Mouse (Mus musculus) layer of hippocampus, adult 8-10 months (tissue): ENCODE results near the gene Prkce. TPM values are rescaled to one million over a fixed set of nuclear protein-coding genes. Genes with fewer than 3 reads are reported as not detected.

Experiments
- DNase-seq, 2 experiments: peaks; one replicate each; pipeline ENCODE4 v3.0.0; 2022; ENCODE audit warnings: low spot score in 2 of 2
- total RNA-seq, 4 experiments: library from RNA; stranded (reverse); gene quantifications; 2 replicates each; pipeline ENCODE4 v1.2.4; 2022

The Prkce gene
- total RNA-seq, 4 experiments from 2014 or later: 343 to 388 (median 379) TPM

- no peak for DNase-seq
Measured at GRCm38 (mm10) chr17:86546529-86546928, 378.9 kb downstream of the Prkce start.

- no peak for DNase-seq
Measured at GRCm38 (mm10) chr17:86549128-86549527, 381.5 kb downstream of the Prkce start.

GRCm38 (mm10) chr17:86551561-86551960, 384.0 kb downstream of the Prkce start:
- no peak for DNase-seq

GRCm38 (mm10) chr17:86551995-86552394, 384.4 kb downstream of the Prkce start:
- DNase-seq: no peak

- no peak for DNase-seq
Measured at GRCm38 (mm10) chr17:86559206-86559891, 391.8 kb downstream of the Prkce start.

- no peak for DNase-seq
Measured at GRCm38 (mm10) chr17:86560499-86560898, 392.9 kb downstream of the Prkce start.

GRCm38 (mm10) chr17:86570491-86570890, 402.9 kb downstream of the Prkce start:
- no peak for DNase-seq

GRCm38 (mm10) chr17:86571266-86571665, 403.7 kb downstream of the Prkce start:
- DNase-seq: no peak

- DNase-seq: no peak
Measured at GRCm38 (mm10) chr17:86572136-86572535, 404.6 kb downstream of the Prkce start.

GRCm38 (mm10) chr17:86572576-86572975, 405.0 kb downstream of the Prkce start:
- no peak for DNase-seq

GRCm38 (mm10) chr17:86573596-86574248, 406.1 kb downstream of the Prkce start:
- DNase-seq: peak in 1 of 2 experiments; percentile 10

GRCm38 (mm10) chr17:86580724-86581123, 413.1 kb downstream of the Prkce start:
- no peak for DNase-seq

- DNase-seq: no peak
Measured at GRCm38 (mm10) chr17:86582341-86582740, 414.8 kb downstream of the Prkce start.

GRCm38 (mm10) chr17:86586441-86586840, 418.9 kb downstream of the Prkce start:
- no peak for DNase-seq

- no peak for DNase-seq
Measured at GRCm38 (mm10) chr17:86588704-86589449, 421.3 kb downstream of the Prkce start.

GRCm38 (mm10) chr17:86589681-86590080, 422.1 kb downstream of the Prkce start:
- no peak for DNase-seq

GRCm38 (mm10) chr17:86591241-86591640, 423.7 kb downstream of the Prkce start:
- no peak for DNase-seq

- DNase-seq: no peak
Measured at GRCm38 (mm10) chr17:86592991-86593586, 425.5 kb downstream of the Prkce start.

- DNase-seq: no peak
Measured at GRCm38 (mm10) chr17:86595526-86595925, 427.9 kb downstream of the Prkce start.

- no peak for DNase-seq
Measured at GRCm38 (mm10) chr17:86601116-86601515, 433.5 kb downstream of the Prkce start.

GRCm38 (mm10) chr17:86601901-86602300, 434.3 kb downstream of the Prkce start:
- DNase-seq: no peak
